Mouse (Mus musculus) hindbrain, embryonic 12.5 days (tissue): ENCODE measurements around the gene Tgm2. TPM values are rescaled to one million over a fixed set of nuclear protein-coding genes. Genes with fewer than 3 reads are reported as not detected.

ENCODE experiments used
- ATAC-seq: fragments of 200-750 bp; cut with Nextera tagmentation; 2 replicates; pipeline ENCODE4 v1.8.0; 2017; ENCODE audit warnings: moderate TSS enrichment; ENCODE audit not compliant: low FRiP score
- H3K27ac ChIP-seq: fragments of 300-500 bp; sonication (generic); 2 replicates; pipeline ENCODE4 v1.5.1; 2016; ENCODE audit warnings: mild to moderate bottlenecking
- H3K27me3 ChIP-seq: fragments of 300-500 bp; sonication (generic); 2 replicates; pipeline ENCODE4 v1.6.1; 2016; ENCODE audit warnings: mild to moderate bottlenecking
- H3K36me3 ChIP-seq: fragments of 300-500 bp; sonication (generic); 2 replicates; pipeline ENCODE4 v1.6.1; 2016; ENCODE audit warnings: mild to moderate bottlenecking
- H3K4me1 ChIP-seq: fragments of 300-500 bp; sonication (generic); 2 replicates; pipeline ENCODE4 v1.6.1; 2016
- H3K4me2 ChIP-seq: fragments of 300-500 bp; sonication (generic); replicated peaks from 2 replicates; pipeline ENCODE4 v1.6.1; 2016; ENCODE audit warnings: mild to moderate bottlenecking
- H3K4me3 ChIP-seq: fragments of 300-500 bp; sonication (generic); 2 replicates; pipeline ENCODE4 v1.5.1; 2016; ENCODE audit warnings: mild to moderate bottlenecking
- H3K9ac ChIP-seq: fragments of 300-500 bp; sonication (generic); 2 replicates; pipeline ENCODE4 v1.6.1; 2016; ENCODE audit warnings: mild to moderate bottlenecking, moderate library complexity
- H3K9me3 ChIP-seq: fragments of 300-500 bp; sonication (generic); replicated peaks from 2 replicates; pipeline ENCODE4 v1.6.1; 2016; ENCODE audit warnings: mild to moderate bottlenecking
- WGBS: fragments of 180-500 bp; shearing (Covaris S2); methylation state at CpG from one replicate; pipeline ENCODE4 v1.1.7; 2016; 5-methylcytosine and 5-hydroxymethylcytosine counted together
- polyA plus RNA-seq: library from polyadenylated mRNA; unstranded; fragments of >200 nt; fragmentation: Nextera tagmentation; extraction: Ambion mirVana; gene quantifications from 2 replicates; pipeline ENCODE4 v1.2.1, GENCODE M21; 2016

Tgm2 gene
- polyA plus RNA-seq, 1 experiment from 2014 or later, result 9.9 TPM

GRCm38 (mm10) chr2:158070885-158071632 is 75.2 kb downstream of the Tgm2 start:
- Histone ChIP-seq H3K9me3 (no peaks in the 10 kb centered on the region), H3K27me3 (no peaks in the 10 kb centered on the region), H3K4me3 (no peak overlapping the region), H3K4me2 (no peak overlapping the region), H3K4me1 (0 out of 2 replicates have a peak, but pooled peaks cover 4% of the 10 kb centered on the region), H3K9ac (no peak overlapping the region), H3K27ac (no peak overlapping the region), H3K36me3 (peaks cover 63% of the 10 kb centered on the region)
- ATAC-seq, result no peak
- WGBS, result 86% methylated on average over 3 of the region's 3 CpGs

- H3K4me3 ChIP-seq, result no peak overlapping the region
- H3K9me3 ChIP-seq, result no peaks in the 10 kb centered on the region
- ATAC-seq, result no peak
- H3K9ac ChIP-seq, result no peak overlapping the region
- H3K4me1 ChIP-seq, result 0 out of 2 replicates have a peak, but pooled peaks cover 4% of the 10 kb centered on the region
- H3K4me2 ChIP-seq, result no peak overlapping the region
- H3K27me3 ChIP-seq, result no peaks in the 10 kb centered on the region
- H3K36me3 ChIP-seq, result peaks cover 45% of the 10 kb centered on the region
- no peak overlapping the region for H3K27ac ChIP-seq
Measured at GRCm38 (mm10) chr2:158068444-158068971, 77.7 kb downstream of the Tgm2 start.

- 0 out of 2 replicates have a peak, but pooled peaks cover 4% of the 10 kb centered on the region for H3K4me1 ChIP-seq
- WGBS, result 94% methylated on average over 5 of the region's 5 CpGs
Measured at GRCm38 (mm10) chr2:158067260-158067824, 78.9 kb downstream of the Tgm2 start.

GRCm38 (mm10) chr2:158066456-158066855 is 79.8 kb downstream of the Tgm2 start:
- H3K4me2 ChIP-seq, result no peak overlapping the region
- peak overlapping the region; percentile 7; the same call in 1 of the 2 replicates for H3K27ac ChIP-seq
- no peaks in the 10 kb centered on the region for H3K9me3 ChIP-seq
- H3K36me3 ChIP-seq, result peaks cover 30% of the 10 kb centered on the region
- H3K4me3 ChIP-seq, result no peak overlapping the region
- no peak for ATAC-seq
- H3K4me1 ChIP-seq, result 0 out of 2 replicates have a peak, but pooled peaks cover 4% of the 10 kb centered on the region
- H3K27me3 ChIP-seq, result no peaks in the 10 kb centered on the region
- no peak overlapping the region for H3K9ac ChIP-seq

More at GRCm38 (mm10) chr2:158067260-158067824, 78.9 kb downstream of the Tgm2 start:
- Histone ChIP-seq H3K27me3 (no peaks in the 10 kb centered on the region), H3K4me2 (no peak overlapping the region), H3K27ac (no peak overlapping the region), H3K9ac (no peak overlapping the region), H3K9me3 (no peaks in the 10 kb centered on the region), H3K36me3 (peaks cover 35% of the 10 kb centered on the region), H3K4me3 (no peak overlapping the region)
- no peak for ATAC-seq

Other genes starting within 250 kb of the Tgm2 start
- 13.7 and 15.3 TPM in 2 replicates for gene Vstm2l, start 231.8 kb downstream of the Tgm2 start, polyA plus RNA-seq
- 25.6 and 25.8 TPM in 2 replicates for gene Tti1, start 118.0 kb downstream of the Tgm2 start, polyA plus RNA-seq
- gene Rprd1b, start 117.9 kb downstream of the Tgm2 start, polyA plus RNA-seq, result 46.2 and 56.2 TPM in 2 replicates
- 8.2 and 8.9 TPM in 2 replicates for gene D630003M21Rik, start 82.8 kb upstream of the Tgm2 start, polyA plus RNA-seq
- not detected in 2 replicates for gene Bpi, start 111.7 kb upstream of the Tgm2 start, polyA plus RNA-seq
- 3.9 and 5.0 TPM in 2 replicates for gene Lbp, start 160.1 kb upstream of the Tgm2 start, polyA plus RNA-seq
- 156 and 161 TPM in 2 replicates for gene Snhg11, start 229.2 kb upstream of the Tgm2 start, polyA plus RNA-seq